Mouse (Mus musculus) intestine, embryonic 15.5 days (tissue): Measurements from ENCODE around the gene Zkscan16. TPM values are rescaled to one million over a fixed set of nuclear protein-coding genes. Genes with fewer than 3 reads are reported as not detected.

Experiments
- ATAC-seq: fragments of 200-750 bp; cut with Nextera tagmentation; 2 replicates; pipeline ENCODE4 v1.8.0; 2017; ENCODE audit warnings: moderate TSS enrichment, moderate library complexity
- H3K27ac ChIP-seq: fragments of 300-500 bp; sonication (generic); 2 replicates; pipeline ENCODE4 v1.5.1; 2015; ENCODE audit warnings: mild to moderate bottlenecking, inconsistent platforms
- H3K27me3 ChIP-seq: fragments of 300-500 bp; sonication (generic); replicated peaks from 2 replicates; pipeline ENCODE4 v1.6.1; 2015; ENCODE audit warnings: inconsistent platforms
- H3K36me3 ChIP-seq: fragments of 300-500 bp; sonication (generic); 2 replicates; pipeline ENCODE4 v1.6.1; 2015; ENCODE audit warnings: inconsistent platforms
- H3K4me1 ChIP-seq: fragments of 300-500 bp; sonication (generic); replicated peaks from 2 replicates; pipeline ENCODE4 v1.6.1; 2015; ENCODE audit warnings: inconsistent platforms
- H3K4me2 ChIP-seq: fragments of 300-500 bp; sonication (generic); replicated peaks from 2 replicates; pipeline ENCODE4 v1.6.1; 2015; ENCODE audit warnings: mild to moderate bottlenecking, inconsistent platforms
- H3K4me3 ChIP-seq: fragments of 300-500 bp; sonication (generic); replicated peaks from 2 replicates; pipeline ENCODE4 v1.5.1; 2015; ENCODE audit warnings: inconsistent platforms
- H3K9ac ChIP-seq: fragments of 300-500 bp; sonication (generic); 2 replicates; pipeline ENCODE4 v1.6.1; 2015; ENCODE audit warnings: inconsistent platforms
- H3K9me3 ChIP-seq: fragments of 300-500 bp; sonication (generic); 2 replicates; pipeline ENCODE4 v1.6.1; 2016; ENCODE audit warnings: inconsistent platforms
- WGBS: fragments of 180-500 bp; shearing (Covaris S2); methylation state at CpG from one replicate; pipeline ENCODE4 v1.1.7; 2015; 5-methylcytosine and 5-hydroxymethylcytosine counted together
- polyA plus RNA-seq: library from polyadenylated mRNA; unstranded; fragments of >200 nt; fragmentation: Nextera tagmentation; extraction: Ambion mirVana; gene quantifications from 2 replicates; pipeline ENCODE4 v1.2.1, GENCODE M21; 2015

Gene Zkscan16
- polyA plus RNA-seq, 1 experiment from 2014 or later, result 0.40 TPM

GRCm38 (mm10) chr4:58915081-58915826 lies 28.2 kb upstream of the Zkscan16 start:
- Histone ChIP-seq H3K36me3 (no peaks in the 10 kb centered on the region), H3K9ac (no peak overlapping the region), H3K9me3 (no peaks in the 10 kb centered on the region), H3K4me2 (no peak overlapping the region), H3K27ac (no peak overlapping the region), H3K4me1 (no peaks in the 10 kb centered on the region), H3K4me3 (no peak overlapping the region), H3K27me3 (no peaks in the 10 kb centered on the region)
- WGBS, result 77% methylated on average over 8 of the region's 8 CpGs
- ATAC-seq, result no peak

GRCm38 (mm10) chr4:58923933-58924332 lies 19.5 kb upstream of the Zkscan16 start:
- ATAC-seq, result no peak
- 71% methylated on average over 2 of the region's 2 CpGs for WGBS

GRCm38 (mm10) chr4:58925664-58926063 lies 17.8 kb upstream of the Zkscan16 start:
- Histone ChIP-seq H3K9me3 (no peaks in the 10 kb centered on the region), H3K4me1 (no peaks in the 10 kb centered on the region), H3K27ac (no peak overlapping the region), H3K36me3 (no peaks in the 10 kb centered on the region), H3K4me2 (no peak overlapping the region), H3K27me3 (no peaks in the 10 kb centered on the region), H3K9ac (no peak overlapping the region), H3K4me3 (no peak overlapping the region)
- peak; percentile 71 for ATAC-seq
- WGBS, result 35% methylated on average over 5 of the region's 5 CpGs

More at GRCm38 (mm10) chr4:58923933-58924332, 19.5 kb upstream of the Zkscan16 start:
- H3K27me3 ChIP-seq, result no peaks in the 10 kb centered on the region
- H3K9me3 ChIP-seq, result no peaks in the 10 kb centered on the region
- no peaks in the 10 kb centered on the region for H3K36me3 ChIP-seq
- no peak overlapping the region for H3K27ac ChIP-seq
- no peak overlapping the region for H3K4me3 ChIP-seq
- no peak overlapping the region for H3K9ac ChIP-seq
- no peak overlapping the region for H3K4me2 ChIP-seq
- H3K4me1 ChIP-seq, result no peaks in the 10 kb centered on the region

GRCm38 (mm10) chr4:58926120-58926519 lies 17.3 kb upstream of the Zkscan16 start:
- Histone ChIP-seq H3K4me2 (no peak overlapping the region), H3K9ac (no peak overlapping the region), H3K27ac (no peak overlapping the region), H3K4me1 (no peaks in the 10 kb centered on the region), H3K4me3 (no peak overlapping the region), H3K27me3 (no peaks in the 10 kb centered on the region), H3K9me3 (no peaks in the 10 kb centered on the region), H3K36me3 (no peaks in the 10 kb centered on the region)
- ATAC-seq, result peak; percentile 70
- WGBS, result 18% methylated on average over 2 of the region's 2 CpGs

- H3K36me3 ChIP-seq, result no peaks in the 10 kb centered on the region
- H3K9ac ChIP-seq, result no peak overlapping the region
- ATAC-seq, result no peak
- no peaks in the 10 kb centered on the region for H3K9me3 ChIP-seq
- H3K27ac ChIP-seq, result no peak overlapping the region
- WGBS, result 67% methylated on average over 3 of the region's 3 CpGs
- H3K4me3 ChIP-seq, result no peak overlapping the region
- no peaks in the 10 kb centered on the region for H3K27me3 ChIP-seq
- no peak overlapping the region for H3K4me2 ChIP-seq
- no peaks in the 10 kb centered on the region for H3K4me1 ChIP-seq
Observed at GRCm38 (mm10) chr4:58927661-58928060, 15.8 kb upstream of the Zkscan16 start.

- H3K27me3 ChIP-seq, result no peaks in the 10 kb centered on the region
- no peak overlapping the region for H3K27ac ChIP-seq
- no peak overlapping the region for H3K4me2 ChIP-seq
- 0 out of 2 replicates have a peak, but pooled peaks cover 2% of the 10 kb centered on the region for H3K4me1 ChIP-seq
- no peak for ATAC-seq
- no peaks in the 10 kb centered on the region for H3K36me3 ChIP-seq
- 75% methylated on average over 6 of the region's 6 CpGs for WGBS
- no peak overlapping the region for H3K4me3 ChIP-seq
- H3K9ac ChIP-seq, result no peak overlapping the region
- H3K9me3 ChIP-seq, result no peaks in the 10 kb centered on the region
Observed at GRCm38 (mm10) chr4:58932541-58932940, 10.9 kb upstream of the Zkscan16 start.

GRCm38 (mm10) chr4:58934308-58934707 lies 9.1 kb upstream of the Zkscan16 start:
- H3K9me3 ChIP-seq, result no peaks in the 10 kb centered on the region
- H3K4me1 ChIP-seq, result 0 out of 2 replicates have a peak, but pooled peaks cover 2% of the 10 kb centered on the region
- H3K27ac ChIP-seq, result no peak overlapping the region
- no peak overlapping the region for H3K4me2 ChIP-seq
- no peaks in the 10 kb centered on the region for H3K36me3 ChIP-seq
- WGBS, result 75% methylated on average over 4 of the region's 4 CpGs
- H3K9ac ChIP-seq, result no peak overlapping the region
- no peak for ATAC-seq
- no peaks in the 10 kb centered on the region for H3K27me3 ChIP-seq
- no peak overlapping the region for H3K4me3 ChIP-seq

- H3K36me3 ChIP-seq, result no peaks in the 10 kb centered on the region
- no peak overlapping the region for H3K9ac ChIP-seq
- H3K4me2 ChIP-seq, result peak overlapping the region; percentile 15
- H3K27ac ChIP-seq, result no peak overlapping the region
- no peaks in the 10 kb centered on the region for H3K27me3 ChIP-seq
- H3K9me3 ChIP-seq, result no peaks in the 10 kb centered on the region
- WGBS, result 21% methylated on average over 15 of the region's 15 CpGs
- peak; percentile 81 for ATAC-seq
- H3K4me3 ChIP-seq, result no peak overlapping the region
- H3K4me1 ChIP-seq, result 0 out of 2 replicates have a peak, but pooled peaks cover 2% of the 10 kb centered on the region
Observed at GRCm38 (mm10) chr4:58934746-58935476, 8.5 kb upstream of the Zkscan16 start.

GRCm38 (mm10) chr4:58935846-58936245 lies 7.6 kb upstream of the Zkscan16 start:
- no peaks in the 10 kb centered on the region for H3K27me3 ChIP-seq
- 0 out of 2 replicates have a peak, but pooled peaks cover 2% of the 10 kb centered on the region for H3K4me1 ChIP-seq
- 73% methylated on average over 3 of the region's 3 CpGs for WGBS
- no peak overlapping the region for H3K4me3 ChIP-seq
- no peaks in the 10 kb centered on the region for H3K36me3 ChIP-seq
- no peak overlapping the region for H3K27ac ChIP-seq
- H3K4me2 ChIP-seq, result no peak overlapping the region
- no peak for ATAC-seq
- no peaks in the 10 kb centered on the region for H3K9me3 ChIP-seq
- H3K9ac ChIP-seq, result no peak overlapping the region

GRCm38 (mm10) chr4:58941638-58942037 lies 1.8 kb upstream of the Zkscan16 start:
- no peak for ATAC-seq
- H3K4me1 ChIP-seq, result no peaks in the 10 kb centered on the region; the same call in 1 of the 2 replicates
- H3K4me3 ChIP-seq, result no peak overlapping the region
- no peaks in the 10 kb centered on the region for H3K9me3 ChIP-seq
- H3K27ac ChIP-seq, result no peak overlapping the region
- no peaks in the 10 kb centered on the region for H3K36me3 ChIP-seq
- no peak overlapping the region for H3K4me2 ChIP-seq
- H3K27me3 ChIP-seq, result no peaks in the 10 kb centered on the region
- no peak overlapping the region for H3K9ac ChIP-seq

GRCm38 (mm10) chr4:58942942-58943341 lies 486 bp upstream of the Zkscan16 start:
- no peaks in the 10 kb centered on the region for H3K36me3 ChIP-seq
- no peaks in the 10 kb centered on the region for H3K27me3 ChIP-seq
- H3K4me3 ChIP-seq, result peak overlapping the region; percentile 67
- H3K4me2 ChIP-seq, result peak overlapping the region; percentile 78
- H3K9me3 ChIP-seq, result no peaks in the 10 kb centered on the region
- H3K9ac ChIP-seq, result no peak overlapping the region; the same call in 1 of the 2 replicates
- H3K27ac ChIP-seq, result no peak overlapping the region
- WGBS, result 86% methylated on average over 4 of the region's 4 CpGs
- H3K4me1 ChIP-seq, result no peaks in the 10 kb centered on the region; the same call in 1 of the 2 replicates
- peak; percentile 16 for ATAC-seq

GRCm38 (mm10) chr4:58944206-58944553 lies 752 bp downstream of the Zkscan16 start:
- Histone ChIP-seq H3K9me3 (no peaks in the 10 kb centered on the region), H3K4me3 (peak overlapping the region; percentile 67), H3K4me2 (peak overlapping the region; percentile 78), H3K9ac (peak overlapping the region; percentile 56), H3K27ac (no peak overlapping the region), H3K27me3 (no peaks in the 10 kb centered on the region), H3K36me3 (no peaks in the 10 kb centered on the region), H3K4me1 (no peaks in the 10 kb centered on the region; the same call in 1 of the 2 replicates)
- WGBS, result 17% methylated on average over 6 of the region's 6 CpGs
- ATAC-seq, result 0 out of 2 replicates have a peak, but pooled peaks have one; percentile 5
